Mouse (Mus musculus) forelimb bud, embryonic 11.5 days (tissue): ENCODE results near the gene 4933424G06Rik.

Experiments used
- DNase-seq: peaks from one replicate; pipeline ENCODE4 v3.0.0-alpha.2; 2012; ENCODE audit warnings: low read depth, low spot score

4933424G06Rik gene

DNA sequence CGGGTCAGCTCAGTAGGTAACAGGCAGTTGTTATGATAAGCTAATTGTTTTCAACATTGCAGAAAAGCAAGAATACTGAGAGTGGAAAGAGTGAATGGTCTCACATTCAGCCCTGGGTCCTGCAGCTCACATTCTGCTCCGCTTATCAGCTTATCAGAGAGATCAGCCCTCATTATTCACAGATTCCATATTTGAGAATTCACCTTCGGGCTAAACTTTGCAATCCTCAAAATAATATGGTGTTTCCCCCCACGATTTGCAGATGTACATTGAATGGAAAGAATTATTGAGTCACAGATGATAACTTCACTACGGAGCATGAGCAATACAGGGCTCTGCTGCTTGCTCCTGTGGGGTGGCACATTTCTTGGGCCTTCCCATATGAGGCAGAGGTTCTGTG is 58.8 kb downstream of the 4933424G06Rik start:
- DNase-seq = no peak

DNA sequence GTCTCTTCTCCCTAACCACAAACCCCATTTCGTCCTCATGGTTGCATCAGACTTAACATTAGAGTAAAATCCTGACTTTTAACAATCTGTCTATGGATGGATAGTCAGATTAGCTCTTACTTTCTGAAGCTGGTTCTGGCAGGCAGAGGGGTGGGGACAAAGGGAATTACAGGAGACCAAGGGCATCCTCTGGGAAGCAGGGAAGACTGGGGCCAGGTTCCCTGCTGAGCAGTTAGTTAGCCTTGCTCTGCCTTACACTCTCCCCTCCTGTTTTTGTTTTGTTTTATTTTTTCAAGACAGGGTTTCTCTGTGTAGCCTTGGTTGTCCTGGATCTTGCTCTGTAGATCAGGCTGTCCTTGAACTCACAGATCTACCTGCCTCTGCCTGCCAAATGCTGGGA is 60.0 kb downstream of the 4933424G06Rik start:
- no peak for DNase-seq

DNA sequence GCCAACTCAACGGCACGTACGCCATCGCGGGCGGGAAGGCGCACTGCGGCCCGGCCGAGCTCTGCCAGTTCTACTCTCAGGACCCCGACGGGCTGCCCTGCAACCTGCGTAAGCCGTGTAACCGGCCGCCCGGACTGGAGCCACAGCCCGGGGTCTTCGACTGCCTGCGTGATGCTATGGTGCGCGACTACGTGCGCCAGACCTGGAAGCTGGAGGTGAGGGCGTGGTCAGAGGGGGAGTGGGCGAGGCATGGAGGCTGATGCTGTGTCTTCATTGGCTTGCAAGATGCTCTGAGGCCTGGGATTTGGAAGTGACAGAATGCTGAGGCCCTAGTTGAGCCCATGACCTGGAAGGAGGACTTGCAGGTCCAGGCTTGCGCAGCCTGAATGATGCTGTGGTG is 61.0 kb downstream of the 4933424G06Rik start:
- peak; percentile 36 for DNase-seq

DNA sequence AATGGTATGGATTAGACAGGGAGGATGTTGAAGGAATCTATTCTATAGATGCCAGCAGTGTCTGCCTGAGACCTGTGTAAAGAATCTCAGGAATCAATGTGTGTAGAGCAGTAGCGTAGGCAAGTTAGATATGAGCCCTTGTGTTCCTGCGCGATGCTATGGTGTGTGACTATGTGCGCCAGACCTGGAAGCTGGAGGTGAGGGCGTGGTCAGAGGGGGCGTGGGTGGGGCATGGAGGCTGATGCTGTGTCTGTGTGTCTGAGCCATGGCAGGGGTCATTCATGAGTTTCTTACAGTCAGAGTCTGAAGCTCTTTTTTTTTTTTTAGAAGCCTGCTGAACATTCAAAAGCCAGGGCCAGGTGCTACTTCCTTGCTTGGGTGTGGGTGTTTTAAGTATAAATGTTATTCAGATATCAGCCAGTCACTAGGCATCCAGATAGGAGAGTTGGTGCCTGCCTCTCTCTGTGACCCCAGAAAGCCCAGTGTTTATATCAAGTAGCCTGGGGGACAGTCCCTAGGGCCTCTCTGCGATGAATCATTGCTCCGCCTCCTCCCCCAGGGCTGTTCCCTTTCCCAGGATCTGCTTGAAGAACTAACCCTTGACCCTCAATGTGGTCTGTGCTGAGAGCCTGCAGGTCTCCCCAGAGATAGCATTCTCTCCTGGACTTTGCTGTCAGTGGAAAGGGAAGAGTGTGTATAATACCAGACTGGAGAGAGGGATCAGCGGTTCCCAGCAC is 62.4 kb downstream of the 4933424G06Rik start:
- no peak for DNase-seq

DNA sequence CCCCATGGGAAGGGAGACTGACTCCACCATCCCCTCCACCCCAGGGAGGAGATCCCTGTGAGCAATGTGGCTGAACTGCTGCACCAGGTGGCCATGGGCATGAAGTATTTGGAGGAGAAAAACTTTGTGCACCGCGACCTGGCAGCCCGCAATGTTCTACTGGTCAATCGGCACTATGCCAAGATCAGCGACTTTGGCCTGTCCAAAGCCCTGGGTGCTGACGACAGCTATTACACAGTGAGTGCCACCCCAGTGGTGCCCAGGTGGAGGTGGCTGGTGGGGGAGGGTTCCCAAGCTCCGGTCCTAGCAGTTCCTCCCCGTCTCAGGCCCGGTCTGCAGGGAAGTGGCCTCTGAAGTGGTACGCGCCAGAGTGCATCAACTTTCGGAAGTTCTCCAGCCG is 70.8 kb downstream of the 4933424G06Rik start:
- DNase-seq = no peak

DNA sequence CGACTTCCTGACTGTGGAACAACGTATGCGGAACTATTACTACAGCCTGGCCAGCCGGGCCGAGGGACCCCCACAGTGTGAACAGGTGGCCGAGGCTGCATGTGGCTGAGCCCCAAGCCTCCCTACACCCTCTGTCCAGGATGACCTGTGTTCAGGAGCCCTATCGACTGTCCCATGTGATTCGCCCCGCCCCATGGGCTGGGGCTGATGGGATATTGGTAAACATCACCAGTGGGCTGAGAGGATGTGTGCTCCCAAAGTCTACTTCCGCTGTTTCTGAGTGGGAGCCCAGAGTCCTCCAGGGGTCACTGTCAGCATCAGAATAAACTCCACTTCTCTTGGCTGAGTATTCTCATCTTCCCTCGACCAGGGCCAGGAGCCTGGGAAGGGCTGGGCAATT is 72.5 kb downstream of the 4933424G06Rik start:
- DNase-seq = no peak

DNA sequence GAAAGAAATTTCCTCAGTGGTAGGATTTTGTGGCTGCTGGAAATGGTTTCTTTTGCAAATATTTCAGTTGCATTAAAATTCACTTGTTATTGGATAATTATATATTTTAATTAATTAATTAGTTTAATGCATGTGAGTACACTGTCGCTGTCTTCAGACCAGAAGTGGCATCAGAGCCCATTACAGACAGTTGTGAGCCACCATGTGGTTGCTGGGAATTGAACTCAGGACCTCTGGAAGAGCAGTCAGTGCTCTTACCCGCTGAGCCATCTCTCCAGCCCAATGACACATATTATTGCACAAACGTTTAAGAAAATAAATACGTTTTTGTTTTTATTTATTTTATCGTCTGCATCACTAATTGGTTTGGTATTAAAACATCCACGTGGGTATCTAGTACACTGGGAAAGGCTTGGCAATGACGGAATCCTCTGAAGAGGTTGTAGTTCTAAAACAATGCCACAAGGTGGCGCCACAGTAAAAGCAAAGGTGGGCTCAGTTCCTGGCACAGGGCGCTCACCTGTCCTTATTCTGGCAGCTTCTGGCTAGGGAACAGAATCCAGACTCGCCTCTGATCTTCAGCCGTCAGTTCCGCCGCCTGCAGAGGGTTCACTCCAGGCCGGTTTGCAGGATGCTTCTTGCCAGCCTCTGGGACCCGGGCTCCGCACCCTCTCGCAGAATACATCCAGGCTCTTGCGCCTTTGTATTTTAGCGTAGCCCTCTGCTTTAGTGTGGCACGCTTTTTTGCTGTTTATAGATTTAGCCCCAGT is 74.6 kb downstream of the 4933424G06Rik start:
- DNase-seq = peak; percentile 86

DNA sequence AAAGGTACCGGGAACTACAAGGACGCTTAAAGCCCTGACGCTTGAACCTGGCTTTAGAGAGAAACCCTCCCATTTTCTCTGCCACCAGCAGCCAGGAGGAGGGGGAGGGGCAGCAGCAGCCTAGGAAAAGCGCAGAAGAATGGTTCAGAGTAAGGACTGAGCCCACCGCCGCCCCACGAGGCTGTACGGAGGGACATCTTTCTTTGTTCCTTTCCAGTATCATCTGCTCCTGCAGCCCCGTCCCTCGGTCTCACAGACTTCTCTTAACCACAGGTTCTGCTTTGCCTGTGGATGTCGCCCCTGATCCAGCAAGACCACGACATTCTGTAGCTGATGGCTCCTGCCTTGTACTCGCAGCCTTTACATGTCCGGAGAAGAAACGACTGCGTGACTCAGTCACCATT is 75.3 kb downstream of the 4933424G06Rik start:
- peak; percentile 36 for DNase-seq

DNA sequence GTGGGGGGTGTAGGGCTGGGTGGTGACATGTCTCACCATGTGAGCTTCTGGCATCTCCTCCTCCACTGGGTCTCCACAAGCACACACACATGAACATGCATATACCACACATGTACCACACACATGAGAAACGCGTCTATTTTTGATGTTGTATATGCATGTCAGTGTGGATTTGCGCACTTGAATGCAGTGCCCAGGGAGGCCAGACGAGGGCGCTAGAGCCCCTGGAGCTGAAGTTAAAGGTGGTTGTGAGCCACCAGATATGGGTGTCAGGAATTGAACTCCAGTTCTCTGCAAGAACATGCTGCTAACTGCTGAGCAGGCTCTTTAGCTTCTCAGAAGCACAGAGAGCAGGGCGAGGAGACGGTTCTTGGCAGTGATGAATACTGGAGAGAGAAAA is 76.4 kb downstream of the 4933424G06Rik start:
- DNase-seq = no peak

DNA sequence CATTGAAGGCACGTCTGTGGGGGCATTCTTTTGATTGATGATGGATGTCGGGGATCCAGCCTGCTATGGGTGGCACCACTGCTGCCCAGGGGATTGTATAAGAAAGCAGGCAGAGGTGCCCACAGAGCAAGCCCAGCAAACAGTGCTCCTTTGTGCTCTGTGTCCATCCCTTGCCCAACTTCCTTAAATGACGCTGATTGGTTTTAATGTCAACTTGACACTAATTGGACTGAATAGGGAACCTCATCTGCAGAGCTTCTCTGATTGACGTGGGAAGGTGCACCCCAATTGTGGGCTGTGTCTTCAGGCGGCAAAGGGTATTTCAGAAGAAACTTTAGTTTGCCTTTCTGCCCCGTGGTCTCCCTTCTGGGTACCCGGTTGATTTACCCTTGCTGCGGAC is 79.5 kb downstream of the 4933424G06Rik start:
- DNase-seq = no peak

DNA sequence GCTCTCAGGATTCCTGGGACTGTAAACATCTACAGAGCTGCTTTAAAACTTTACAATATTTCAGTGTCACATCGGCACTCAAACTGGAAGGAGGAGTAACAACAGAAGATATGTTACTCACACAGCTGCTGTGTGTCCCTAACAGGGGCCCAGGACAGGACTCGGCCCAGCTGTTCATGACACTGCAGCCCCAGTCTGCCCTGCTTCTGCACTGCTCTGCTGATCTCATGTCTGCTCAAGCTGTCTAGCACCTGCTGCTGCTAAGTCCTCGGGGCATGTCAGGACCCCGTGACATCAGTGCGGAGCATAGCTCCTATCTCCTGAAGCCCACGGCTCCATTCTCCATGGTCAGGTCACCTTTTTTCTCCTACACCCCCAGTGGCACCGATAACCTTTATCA is 86.8 kb downstream of the 4933424G06Rik start:
- DNase-seq = no peak

DNA sequence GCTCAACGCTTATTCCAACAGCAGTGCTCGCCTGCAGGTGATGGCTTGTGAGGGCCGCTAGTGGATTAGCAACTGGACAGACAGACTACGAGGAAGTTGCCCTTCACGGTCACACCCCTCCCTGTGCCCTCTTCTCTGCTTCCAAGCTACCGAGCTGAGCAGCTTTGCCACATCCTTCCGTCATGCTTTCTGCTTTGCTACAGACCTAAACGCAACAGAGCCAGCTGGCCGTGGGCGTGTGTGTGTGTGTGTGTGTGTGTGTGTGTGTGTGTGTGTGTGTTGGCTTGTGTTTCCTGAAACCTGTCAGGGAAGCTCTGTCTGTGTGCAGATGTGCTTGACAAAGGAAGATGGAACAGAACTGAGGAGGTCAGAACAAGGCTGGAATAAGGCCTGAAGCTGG is 87.5 kb downstream of the 4933424G06Rik start:
- no peak for DNase-seq

DNA sequence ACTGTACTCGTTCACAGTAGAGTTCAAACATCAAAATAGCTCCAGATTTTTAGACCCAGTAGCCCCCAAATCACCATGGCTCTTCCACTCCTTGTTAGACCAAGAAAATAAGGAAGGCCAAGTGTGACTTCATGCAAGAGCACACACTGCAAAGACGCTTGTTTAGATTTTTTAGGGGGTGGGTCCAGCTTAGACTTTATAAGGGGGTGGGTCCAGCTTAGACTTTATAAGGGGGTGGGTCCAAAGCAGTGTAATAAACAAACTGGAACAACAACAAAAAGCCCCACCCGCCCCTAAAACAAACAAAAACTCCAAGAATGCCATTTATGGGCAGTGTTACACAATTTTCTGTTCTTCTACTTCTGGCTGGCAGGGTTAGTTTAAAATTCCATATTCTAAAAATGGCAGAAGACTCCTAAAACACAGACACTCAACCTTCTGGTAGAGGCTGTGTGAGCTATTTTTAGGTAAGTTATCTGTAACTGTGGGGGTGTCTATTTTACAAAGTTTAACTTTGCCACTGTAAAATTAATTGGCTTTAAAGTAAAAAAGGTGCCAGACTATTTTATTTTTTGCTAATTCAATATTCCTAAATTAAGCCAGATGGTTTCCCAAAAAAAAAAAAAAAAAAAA is 90.5 kb downstream of the 4933424G06Rik start:
- DNase-seq = no peak

DNA sequence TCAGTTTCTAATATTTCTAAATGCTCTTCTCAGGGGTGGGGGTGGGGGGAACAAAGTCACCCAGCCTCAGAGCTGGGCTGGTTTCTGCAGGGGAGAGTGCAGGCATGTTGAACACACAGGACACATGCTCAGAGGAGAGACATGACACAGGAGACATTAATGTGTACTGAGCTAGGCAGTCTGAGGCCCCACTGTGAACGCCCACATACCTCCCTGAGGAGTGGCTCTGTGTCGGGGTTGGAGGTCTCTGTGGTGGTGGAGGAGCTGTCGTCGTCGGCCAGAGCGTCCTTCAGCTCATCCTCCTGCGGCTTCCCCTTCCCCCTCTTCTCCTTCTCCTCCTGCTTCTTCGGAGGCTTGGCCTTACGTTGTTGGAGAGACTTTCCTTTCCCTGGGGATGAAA is 94.3 kb downstream of the 4933424G06Rik start:
- DNase-seq = no peak

DNA sequence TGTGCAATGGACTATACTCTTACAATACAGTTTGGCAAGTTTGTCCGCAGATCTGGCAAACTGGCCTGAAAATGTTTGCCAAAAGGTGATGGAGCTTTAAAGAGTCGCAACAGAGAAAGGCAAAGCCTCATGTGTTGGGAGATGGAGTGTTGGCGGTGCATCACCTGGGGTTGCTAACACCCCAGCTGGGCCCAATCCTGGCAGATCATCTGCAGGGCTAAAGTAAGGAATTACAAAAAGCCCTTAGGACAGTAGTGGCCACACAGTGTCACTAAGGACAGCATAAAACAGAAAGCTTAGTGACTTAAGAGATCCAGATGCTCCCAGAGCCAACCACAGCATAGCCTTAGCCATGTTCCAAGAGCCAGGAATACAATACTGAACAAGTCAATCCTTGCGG is 94.9 kb downstream of the 4933424G06Rik start:
- DNase-seq = no peak

DNA sequence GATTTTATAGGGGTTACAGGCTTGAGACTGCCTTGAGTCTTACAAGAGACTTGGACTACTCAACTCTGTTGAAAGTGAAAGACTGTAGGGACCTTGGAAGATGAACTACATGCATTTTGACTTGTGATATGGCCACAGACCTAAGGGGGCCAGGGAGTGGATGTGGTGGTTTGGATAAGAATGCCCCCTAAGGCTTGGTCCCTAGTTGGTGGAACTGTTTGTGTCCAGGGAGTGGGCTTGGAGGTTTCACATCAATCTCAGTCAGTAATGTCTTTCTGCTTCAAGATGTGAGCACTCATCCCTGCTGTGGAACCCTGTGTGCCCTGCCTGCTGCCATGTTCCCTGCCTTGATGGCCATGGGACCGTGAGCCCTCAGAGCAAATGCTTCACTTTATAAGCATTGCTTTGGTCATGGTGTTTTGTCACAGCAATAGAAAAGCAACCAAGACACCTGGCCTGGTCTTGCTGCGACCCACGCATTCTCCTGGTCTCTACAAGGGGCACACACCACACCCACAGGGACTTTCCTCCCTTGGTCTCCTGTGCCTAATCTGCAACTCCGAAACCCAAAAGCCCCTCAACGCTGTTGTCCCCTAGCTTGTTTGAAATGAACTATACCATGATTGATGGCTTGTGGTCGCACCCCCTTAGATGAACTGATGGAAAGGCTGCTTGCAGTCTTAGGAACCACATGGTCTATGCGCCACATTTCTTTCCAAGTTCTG is 96.4 kb downstream of the 4933424G06Rik start:
- no peak for DNase-seq

DNA sequence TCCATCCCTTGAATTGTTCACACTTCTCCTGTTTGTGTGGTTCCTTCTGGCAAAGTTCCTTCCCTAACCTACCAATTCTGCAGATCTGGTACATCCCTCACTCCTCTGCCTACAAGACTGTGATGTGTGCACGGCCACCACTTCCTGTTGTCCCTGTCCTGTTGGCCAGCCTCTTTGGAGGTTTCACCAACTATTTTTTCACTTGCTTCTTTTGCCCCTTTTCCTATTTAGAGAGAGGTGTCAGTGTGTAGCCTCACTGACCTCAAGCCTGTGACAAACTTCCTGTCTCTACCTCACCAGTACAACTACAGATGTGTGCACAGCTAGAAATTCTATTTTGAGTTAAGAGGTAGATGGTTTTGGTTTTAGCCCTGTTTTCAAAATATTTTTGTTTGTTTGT is 97.1 kb downstream of the 4933424G06Rik start:
- no peak for DNase-seq
